Mouse (Mus musculus) hindbrain, embryonic 14.5 days (tissue): ENCODE results near the gene Erc1. TPM values are rescaled to one million over a fixed set of nuclear protein-coding genes. Genes with fewer than 3 reads are reported as not detected.

Experiments used
- ATAC-seq: fragments of 200-750 bp; cut with Nextera tagmentation; 2 replicates; pipeline ENCODE4 v1.8.0; 2017; ENCODE audit warnings: moderate number of reproducible peaks, mild to moderate bottlenecking, moderate TSS enrichment, moderate library complexity; ENCODE audit not compliant: low FRiP score
- DNase-seq: peaks from one replicate; pipeline ENCODE4 v3.0.0-alpha.2; 2015; ENCODE audit warnings: low spot score
- H3K27ac ChIP-seq: fragments of 300-500 bp; sonication (generic); 2 replicates; pipeline ENCODE4 v1.5.1; 2014; ENCODE audit warnings: mild to moderate bottlenecking, moderate library complexity
- H3K27me3 ChIP-seq: fragments of 300-500 bp; sonication (generic); 2 replicates; pipeline ENCODE4 v1.6.1; 2014; ENCODE audit warnings: mild to moderate bottlenecking, low read length, mixed read lengths; ENCODE audit not compliant: control insufficient read depth, insufficient read depth
- H3K36me3 ChIP-seq: fragments of 300-500 bp; sonication (generic); replicated peaks from 2 replicates; pipeline ENCODE4 v1.6.1; 2014; ENCODE audit not compliant: control insufficient read depth, insufficient read depth
- H3K4me1 ChIP-seq: fragments of 300-500 bp; sonication (generic); replicated peaks from 2 replicates; pipeline ENCODE4 v1.6.1; 2014; ENCODE audit warnings: antibody characterized with exemption, low read length, mixed read lengths; ENCODE audit not compliant: control insufficient read depth, insufficient read depth
- H3K4me2 ChIP-seq: fragments of 300-500 bp; sonication (generic); replicated peaks from 2 replicates; pipeline ENCODE4 v1.6.1; 2014; ENCODE audit warnings: mild to moderate bottlenecking, moderate library complexity
- H3K4me3 ChIP-seq: fragments of 300-500 bp; sonication (generic); replicated peaks from 2 replicates; pipeline ENCODE4 v1.5.1; 2014; ENCODE audit warnings: mild to moderate bottlenecking, low read length
- H3K9ac ChIP-seq: fragments of 300-500 bp; sonication (generic); 2 replicates; pipeline ENCODE4 v1.6.1; 2014
- H3K9me3 ChIP-seq: fragments of 300-500 bp; sonication (generic); 2 replicates; pipeline ENCODE4 v1.6.1; 2016; ENCODE audit warnings: low read length; ENCODE audit not compliant: control insufficient read depth
- WGBS: fragments of 180-500 bp; shearing (Covaris S2); extraction: QIAGEN DNeasy Blood & Tissue Kit; methylation state at CpG from one replicate; pipeline ENCODE4 v1.1.7; 2014; 5-methylcytosine and 5-hydroxymethylcytosine counted together
- polyA plus RNA-seq: library from polyadenylated mRNA; unstranded; fragments of >200 nt; fragmentation: Nextera tagmentation; extraction: Ambion mirVana; gene quantifications from 2 replicates; pipeline ENCODE4 v1.2.1, GENCODE M21; 2014

The Erc1 gene
- polyA plus RNA-seq, 1 experiment from 2014 or later: 64.8 TPM

- no peak for ATAC-seq
- Histone ChIP-seq H3K4me3 (peak overlapping the region; percentile 82), H3K9ac (peak overlapping the region; percentile 87), H3K27ac (peak overlapping the region; percentile 97), H3K4me1 (peaks cover 20% of the 10 kb centered on the region), H3K9me3 (no peaks in the 10 kb centered on the region), H3K36me3 (no peaks in the 10 kb centered on the region), H3K27me3 (no peaks in the 10 kb centered on the region), H3K4me2 (peak overlapping the region; percentile 61)
- 56% methylated on average over 3 of the region's 3 CpGs for WGBS
- DNase-seq: no peak
These were observed 1.4 kb upstream of the Erc1 start for GRCm38 (mm10) chr6:119849348-119849709.

GRCm38 (mm10) chr6:119848696-119849347 is 855 bp upstream of the Erc1 start:
- Histone ChIP-seq H3K4me2 (peak overlapping the region; percentile 61), H3K27ac (peak overlapping the region; percentile 97), H3K27me3 (no peaks in the 10 kb centered on the region), H3K4me3 (peak overlapping the region; percentile 82), H3K9ac (peak overlapping the region; percentile 87), H3K9me3 (no peaks in the 10 kb centered on the region), H3K36me3 (no peaks in the 10 kb centered on the region), H3K4me1 (peaks cover 20% of the 10 kb centered on the region)
- ATAC-seq (0 out of 2 replicates have a peak, but pooled peaks have one; percentile 45), DNase-seq (no peak)
- 23% methylated on average over 13 of the region's 13 CpGs for WGBS

GRCm38 (mm10) chr6:119847518-119848033 is 391 bp downstream of the Erc1 start:
- Histone ChIP-seq H3K36me3 (no peaks in the 10 kb centered on the region), H3K9me3 (no peaks in the 10 kb centered on the region), H3K4me2 (peak overlapping the region; percentile 74), H3K27ac (peak overlapping the region; percentile 97), H3K4me1 (peaks cover 20% of the 10 kb centered on the region), H3K9ac (peak overlapping the region; percentile 87), H3K4me3 (peak overlapping the region; percentile 82), H3K27me3 (no peaks in the 10 kb centered on the region)
- no peak for DNase-seq
- ATAC-seq: peak; percentile 24; the same call in 1 of the 2 replicates
- WGBS: 0% methylated on average over 30 of the region's 40 CpGs

- WGBS: 23% methylated on average over 11 of the region's 11 CpGs
- peaks cover 20% of the 10 kb centered on the region for H3K4me1 ChIP-seq
- peak; percentile 37 for DNase-seq
- H3K27me3 ChIP-seq: no peaks in the 10 kb centered on the region
- no peaks in the 10 kb centered on the region for H3K9me3 ChIP-seq
- peak overlapping the region; percentile 82 for H3K4me3 ChIP-seq
- peak overlapping the region; percentile 87 for H3K9ac ChIP-seq
- peak overlapping the region; percentile 74 for H3K4me2 ChIP-seq
- no peaks in the 10 kb centered on the region for H3K36me3 ChIP-seq
- peak overlapping the region; percentile 97 for H3K27ac ChIP-seq
- no peak for ATAC-seq
These were observed 1.0 kb downstream of the Erc1 start for GRCm38 (mm10) chr6:119846751-119847517.

GRCm38 (mm10) chr6:119829951-119830350 is 18.0 kb downstream of the Erc1 start:
- no peaks in the 10 kb centered on the region for H3K9me3 ChIP-seq
- no peak overlapping the region for H3K9ac ChIP-seq
- H3K4me3 ChIP-seq: no peak overlapping the region
- H3K36me3 ChIP-seq: peaks cover under 1% of the 10 kb centered on the region; the same call in 1 of the 2 replicates
- ATAC-seq (no peak), DNase-seq (no peak)
- 88% methylated on average over 5 of the region's 5 CpGs for WGBS
- no peak overlapping the region for H3K4me2 ChIP-seq
- no peaks in the 10 kb centered on the region for H3K27me3 ChIP-seq
- H3K4me1 ChIP-seq: no peaks in the 10 kb centered on the region
- H3K27ac ChIP-seq: no peak overlapping the region

- Histone ChIP-seq H3K4me2 (no peak overlapping the region), H3K27me3 (no peaks in the 10 kb centered on the region), H3K4me1 (no peaks in the 10 kb centered on the region), H3K9ac (no peak overlapping the region), H3K4me3 (no peak overlapping the region), H3K9me3 (no peaks in the 10 kb centered on the region), H3K36me3 (peaks cover 18% of the 10 kb centered on the region), H3K27ac (no peak overlapping the region)
- 97% methylated on average over 1 of the region's 1 CpGs for WGBS
- DNase-seq (no peak), ATAC-seq (no peak)
These were observed 19.8 kb downstream of the Erc1 start for GRCm38 (mm10) chr6:119828165-119828564.

GRCm38 (mm10) chr6:119826701-119827100 is 21.3 kb downstream of the Erc1 start:
- 89% methylated on average over 4 of the region's 4 CpGs for WGBS
- DNase-seq: no peak
- Histone ChIP-seq H3K4me1 (no peaks in the 10 kb centered on the region), H3K4me3 (no peak overlapping the region), H3K9me3 (no peaks in the 10 kb centered on the region), H3K27me3 (no peaks in the 10 kb centered on the region), H3K9ac (no peak overlapping the region), H3K4me2 (no peak overlapping the region), H3K36me3 (peaks cover 23% of the 10 kb centered on the region), H3K27ac (no peak overlapping the region)
- no peak for ATAC-seq

GRCm38 (mm10) chr6:119822216-119822615 is 25.8 kb downstream of the Erc1 start:
- ATAC-seq: no peak
- DNase-seq: no peak
- H3K9me3 ChIP-seq: no peaks in the 10 kb centered on the region
- H3K36me3 ChIP-seq: peaks cover 29% of the 10 kb centered on the region
- no peak overlapping the region for H3K4me3 ChIP-seq
- no peaks in the 10 kb centered on the region for H3K4me1 ChIP-seq
- no peak overlapping the region for H3K9ac ChIP-seq
- 65% methylated on average over 1 of the region's 1 CpGs for WGBS
- no peak overlapping the region for H3K27ac ChIP-seq
- H3K27me3 ChIP-seq: no peaks in the 10 kb centered on the region
- no peak overlapping the region for H3K4me2 ChIP-seq

GRCm38 (mm10) chr6:119821158-119821557 is 26.8 kb downstream of the Erc1 start:
- Histone ChIP-seq H3K4me2 (no peak overlapping the region), H3K4me1 (no peaks in the 10 kb centered on the region), H3K4me3 (no peak overlapping the region), H3K36me3 (peaks cover 29% of the 10 kb centered on the region), H3K27ac (no peak overlapping the region), H3K27me3 (no peaks in the 10 kb centered on the region), H3K9me3 (no peaks in the 10 kb centered on the region), H3K9ac (no peak overlapping the region)
- WGBS: 93% methylated on average over 1 of the region's 1 CpGs
- no peak for ATAC-seq
- DNase-seq: no peak
